Mouse (Mus musculus) cerebral cortex, adult 2 months (tissue): ENCODE data around the gene Taf3.

Experiments
- WGBS: fragments of 180-500 bp; shearing (Covaris S2); methylation state at CpG from one replicate; pipeline ENCODE4 v1.1.7; 2018; 5-methylcytosine and 5-hydroxymethylcytosine counted together

Gene Taf3

DNA sequence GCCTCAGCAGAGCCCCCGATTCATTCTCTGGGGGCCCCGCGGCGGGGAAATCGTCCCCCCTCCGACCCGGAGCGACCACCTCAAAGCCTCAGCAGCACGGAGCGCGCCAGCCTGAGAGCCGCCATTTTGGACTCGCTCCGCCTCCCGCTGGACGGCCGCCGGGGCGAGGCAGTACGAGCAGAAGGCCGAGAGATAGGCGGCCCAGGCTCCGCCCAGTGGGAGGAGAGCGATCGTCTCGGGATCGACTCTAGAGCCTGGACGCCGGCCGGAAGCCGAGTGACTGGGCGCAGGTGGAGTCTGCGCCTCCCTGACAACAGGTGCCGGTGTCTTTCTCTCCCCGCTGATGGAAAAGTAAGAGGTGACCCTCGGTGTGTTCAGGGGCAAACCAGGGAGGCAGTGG is at the start of gene Taf3:
Gene Taf3, minus strand, starts transcription at position 136 of the 400 bp plus-strand sequence.
- WGBS, result under 1% methylated on average over 36 of the region's 36 CpGs

DNA sequence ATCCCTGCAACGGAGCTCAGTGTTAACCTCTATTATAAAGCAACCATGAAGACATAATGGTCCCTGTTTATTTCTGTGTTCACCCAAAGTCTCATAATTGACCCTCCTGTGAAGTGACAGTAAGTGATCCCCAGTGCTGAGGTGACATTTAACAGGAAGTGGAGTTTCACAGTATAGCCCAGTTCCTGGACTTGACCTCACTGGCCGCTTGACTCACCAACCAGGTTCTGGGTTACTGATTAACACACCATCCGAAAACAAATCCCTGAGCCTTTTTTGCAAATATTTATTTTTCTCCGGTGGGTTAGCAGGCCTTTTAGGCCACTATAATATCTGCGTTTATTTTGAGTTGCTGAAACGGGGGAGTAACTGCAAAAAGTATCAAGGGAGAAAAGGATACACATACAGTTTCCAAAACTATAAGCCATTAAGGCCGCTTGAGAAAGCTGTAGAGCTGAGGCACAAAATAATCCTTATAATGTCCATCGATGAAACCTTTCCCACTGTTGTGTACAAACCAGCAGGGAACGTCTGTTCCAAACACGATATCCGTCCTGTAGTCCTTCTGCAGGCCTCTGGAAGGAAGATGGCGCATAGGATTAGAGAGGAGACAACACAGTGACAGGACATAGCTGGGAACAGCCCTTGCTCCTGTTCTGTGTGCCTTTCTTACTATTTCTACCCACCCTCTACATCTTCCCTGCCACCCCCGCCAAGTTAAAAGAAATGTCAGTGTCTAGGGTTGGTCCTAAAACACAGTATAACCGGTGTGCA is 46.1 kb upstream of the Taf3 start:
- WGBS, result 91% methylated on average over 14 of the region's 14 CpGs

DNA sequence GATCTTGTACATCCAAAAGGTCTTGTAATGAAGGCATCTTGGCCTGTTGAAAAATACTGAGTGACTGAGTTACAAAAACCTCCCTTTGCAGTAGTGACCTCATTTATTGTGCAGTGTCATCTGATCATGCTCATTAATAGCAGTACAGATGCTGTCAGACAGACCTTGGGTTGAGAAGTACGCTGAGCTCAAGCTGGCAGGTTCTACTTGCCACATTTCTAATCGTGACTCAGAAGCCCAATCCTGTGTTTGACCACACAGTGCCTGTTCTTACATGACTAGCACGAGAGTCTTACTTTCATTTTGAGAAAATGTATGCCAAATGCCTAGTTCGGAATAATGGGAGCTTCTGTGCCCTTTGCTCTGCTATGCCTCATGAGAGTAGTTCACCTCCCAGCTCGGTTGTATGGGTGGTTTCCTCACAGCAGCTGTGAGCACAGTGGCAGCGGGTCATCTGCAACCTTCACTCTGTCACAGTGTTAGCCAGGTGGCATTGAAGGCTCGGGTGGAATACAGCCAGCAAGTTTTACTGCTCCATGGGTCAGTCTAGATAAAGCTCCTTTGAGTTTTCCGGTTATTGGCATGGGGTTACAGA is 39.0 kb upstream of the Taf3 start:
- 70% methylated on average over 8 of the region's 8 CpGs for WGBS

DNA sequence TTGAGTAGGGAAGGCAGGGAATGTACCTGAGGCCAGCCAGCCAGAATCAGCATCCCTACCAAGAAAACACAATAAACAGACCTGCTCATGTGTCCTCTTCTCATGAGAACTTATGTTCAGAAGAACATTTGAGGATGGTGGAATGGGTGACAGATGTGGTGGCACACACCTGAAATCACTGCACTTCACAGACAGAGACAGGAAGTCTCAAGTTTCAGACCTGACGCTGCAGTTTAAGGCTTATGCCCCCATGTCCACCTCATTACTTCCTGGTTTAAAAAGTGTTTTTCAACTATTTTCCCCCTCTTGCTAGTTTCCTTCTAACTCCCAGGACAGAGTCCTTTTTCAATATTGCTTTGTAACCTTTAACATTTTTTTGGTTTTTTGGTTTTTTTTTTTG is 34.3 kb upstream of the Taf3 start:
- 71% methylated on average over 1 of the region's 1 CpGs for WGBS

- 82% methylated on average over 5 of the region's 5 CpGs for WGBS
Observed at GRCm38 (mm10) chr2:10081453-10082080, 33.2 kb upstream of the Taf3 start.

GRCm38 (mm10) chr2:10080310-10081010 is 32.1 kb upstream of the Taf3 start, which contains the start of the genes Atp5c1 and Kin:
Atp5c1 (minus strand) TSS chr2:10080510.
Kin (plus strand) TSS chr2:10080593.
- WGBS, result under 1% methylated on average over 61 of the region's 61 CpGs

DNA sequence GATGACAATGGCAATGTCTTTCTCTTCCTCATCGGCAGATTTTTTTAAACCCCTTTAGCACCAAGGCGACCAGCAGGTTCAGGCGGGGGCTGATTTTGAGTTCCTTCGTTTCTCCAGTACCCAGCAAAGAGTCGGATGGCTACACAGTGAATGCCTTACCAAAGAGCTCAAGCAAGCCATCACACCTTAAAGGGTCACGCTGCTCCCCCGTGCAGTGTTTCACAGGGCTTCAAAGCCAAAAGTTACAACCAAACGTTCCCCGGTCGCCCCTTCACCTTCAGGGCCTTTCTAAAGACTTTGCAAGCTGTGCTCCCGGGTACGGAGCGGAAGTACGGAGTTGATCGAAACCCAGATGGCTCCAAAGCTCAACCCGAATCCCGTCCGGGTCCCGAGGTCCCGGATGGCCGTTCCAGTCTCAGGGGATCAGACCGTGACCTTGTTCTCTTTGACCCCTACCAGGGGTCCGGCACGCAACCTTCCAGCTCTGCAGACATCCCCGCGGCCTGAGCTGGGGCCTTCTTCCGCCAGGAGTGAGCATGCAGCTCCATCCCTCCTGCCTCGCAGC is 31.4 kb upstream of the Taf3 start:
- under 1% methylated on average over 28 of the region's 28 CpGs for WGBS

DNA sequence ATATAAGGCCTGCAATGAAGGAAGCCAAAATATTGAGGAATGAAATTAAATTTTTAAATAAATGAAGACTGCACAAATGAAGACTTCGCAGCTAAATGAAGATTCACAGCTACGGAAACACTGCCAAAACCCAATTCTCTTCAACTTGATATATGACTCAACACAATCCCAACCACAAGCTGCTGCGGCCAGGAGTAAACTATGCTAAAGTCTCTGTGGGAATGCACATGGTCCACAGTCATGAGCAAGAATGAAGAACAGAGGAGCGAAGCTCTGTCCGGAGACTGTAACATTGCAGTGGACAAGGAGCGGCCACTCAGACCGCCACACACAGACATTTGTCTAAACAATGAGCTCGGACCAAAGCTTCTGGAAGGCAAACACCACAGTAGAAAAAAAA is 28.3 kb upstream of the Taf3 start:
- WGBS, result 47% methylated on average over 8 of the region's 8 CpGs

DNA sequence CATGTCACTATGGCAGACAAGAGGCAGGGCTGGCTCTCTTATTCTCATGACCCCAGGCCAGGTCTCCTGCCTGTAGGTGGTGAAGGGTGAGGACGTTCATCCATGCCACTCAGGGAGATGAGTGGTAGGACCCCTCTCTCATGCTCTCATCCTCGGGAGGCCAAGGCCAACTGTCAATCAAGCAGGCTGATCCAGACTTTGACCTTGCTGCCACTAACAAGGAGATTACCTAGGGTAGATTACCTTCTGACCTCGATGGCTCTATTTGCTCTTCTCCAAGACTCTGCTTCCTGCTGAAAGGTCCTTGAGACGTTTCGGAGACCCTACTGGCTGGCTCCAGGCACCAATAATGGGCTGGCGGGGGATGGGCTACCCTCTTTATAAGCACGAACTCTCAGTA is 26.1 kb upstream of the Taf3 start:
- 79% methylated on average over 7 of the region's 7 CpGs for WGBS

- 51% methylated on average over 7 of the region's 7 CpGs for WGBS
Observed at GRCm38 (mm10) chr2:10071751-10072150, 23.4 kb upstream of the Taf3 start.

GRCm38 (mm10) chr2:10058836-10059235 is 10.4 kb upstream of the Taf3 start:
- 82% methylated on average over 5 of the region's 5 CpGs for WGBS

DNA sequence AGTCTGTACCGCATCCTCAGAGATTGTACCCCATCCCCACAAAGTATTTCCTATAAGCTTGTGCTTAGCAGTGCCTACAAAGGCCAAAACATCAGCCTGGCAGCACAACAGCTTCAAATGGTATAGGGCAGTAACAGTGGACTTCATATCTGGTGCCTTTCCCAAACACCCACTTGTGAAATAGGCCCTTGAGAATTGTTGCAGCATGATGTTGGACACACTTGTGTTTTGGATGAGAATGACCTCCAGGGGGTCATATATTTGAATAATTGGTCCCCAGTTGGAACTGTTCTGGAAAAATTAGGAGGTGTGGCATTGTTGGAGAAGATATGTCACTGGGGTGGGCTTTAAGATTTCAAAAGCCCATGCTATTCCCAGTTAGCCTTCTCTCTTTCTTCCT is 3.6 kb upstream of the Taf3 start:
- 90% methylated on average over 1 of the region's 1 CpGs for whole genome bisulfite sequencing

GRCm38 (mm10) chr2:10050878-10051277 is 2.5 kb upstream of the Taf3 start:
- 57% methylated on average over 3 of the region's 3 CpGs for WGBS

DNA sequence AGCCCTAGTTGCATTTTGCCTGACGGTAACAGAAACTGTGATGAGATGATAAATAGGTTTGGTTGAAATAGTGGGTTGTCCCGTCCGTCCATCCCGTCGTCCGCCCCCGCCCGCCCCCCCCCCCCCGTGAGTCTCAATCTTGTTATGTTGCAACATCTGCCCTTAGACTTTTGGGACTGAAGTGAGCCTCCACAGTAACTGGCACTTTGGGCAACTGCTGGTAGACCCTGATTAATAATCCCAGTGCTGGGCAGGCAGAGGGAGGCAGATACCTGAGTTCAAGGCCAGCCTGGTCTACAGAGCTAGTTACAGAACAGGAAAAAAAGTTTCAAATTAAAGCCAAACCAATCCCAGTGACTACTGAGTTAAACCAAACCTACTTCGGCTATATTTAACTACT is 1.1 kb upstream of the Taf3 start:
- 9% methylated on average over 10 of the region's 10 CpGs for WGBS

GRCm38 (mm10) chr2:10047758-10048436 is 499 bp downstream of the Taf3 start:
- under 1% methylated on average over 47 of the region's 47 CpGs for WGBS

DNA sequence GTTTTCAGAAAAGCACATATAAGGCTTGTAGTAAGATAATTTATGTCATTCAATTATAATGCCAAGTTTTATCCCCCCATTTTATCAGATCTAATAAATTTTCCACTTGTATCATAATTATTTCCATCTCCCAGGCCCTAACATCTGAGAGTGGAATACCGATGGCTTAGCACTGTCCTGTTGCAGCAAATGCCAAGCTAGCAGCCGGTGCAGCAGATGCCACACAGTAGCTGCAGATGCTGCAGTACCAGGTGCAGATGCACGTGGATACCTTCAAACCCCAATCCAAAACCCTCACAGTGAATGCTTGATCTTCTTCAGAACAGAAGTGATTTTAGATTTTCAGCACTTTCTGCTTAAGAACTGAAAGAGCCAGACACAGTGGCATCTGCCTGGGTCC is 13.4 kb downstream of the Taf3 start:
- 73% methylated on average over 3 of the region's 3 CpGs for WGBS

DNA sequence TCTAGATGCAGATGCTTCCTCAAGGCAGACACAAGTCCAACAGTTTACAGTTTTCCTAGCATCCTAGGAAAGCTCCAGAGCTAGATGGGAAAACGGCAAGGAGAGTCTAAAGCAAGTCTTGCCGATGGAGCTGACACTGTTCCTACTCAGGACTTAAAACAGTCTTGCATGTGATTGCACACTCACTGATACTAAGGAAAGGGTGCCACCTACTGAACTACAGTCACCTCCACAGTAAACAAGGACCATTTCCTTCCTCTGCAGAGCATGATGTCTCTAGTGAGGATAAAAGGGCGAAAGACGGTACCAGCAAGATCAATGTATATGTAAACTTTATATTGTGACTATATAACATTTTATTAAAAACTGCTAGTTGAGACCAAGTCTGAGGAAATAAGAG is 14.7 kb downstream of the Taf3 start:
- WGBS, result 57% methylated on average over 4 of the region's 4 CpGs

GRCm38 (mm10) chr2:10029755-10030154 is 18.6 kb downstream of the Taf3 start:
- 83% methylated on average over 7 of the region's 7 CpGs for WGBS

DNA sequence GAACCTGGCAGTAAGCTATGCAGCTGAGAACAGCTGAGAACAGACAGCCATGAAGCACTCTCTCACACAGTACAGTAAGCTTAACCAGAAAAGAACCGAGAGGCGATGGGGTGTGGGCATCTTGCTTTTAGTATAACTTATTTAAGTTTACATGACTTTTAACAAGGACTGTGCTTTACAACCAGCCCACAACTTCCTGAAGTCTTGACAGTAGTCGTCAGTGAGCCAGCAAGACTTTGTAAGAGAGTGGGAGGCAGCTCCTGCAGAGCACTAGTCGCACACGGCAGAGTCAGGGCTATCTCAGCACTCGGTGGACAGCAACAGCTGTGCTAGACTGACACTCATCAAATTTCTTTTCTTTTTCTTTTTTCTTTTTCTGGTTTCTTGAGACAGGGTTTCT is 24.1 kb downstream of the Taf3 start:
- WGBS, result 50% methylated on average over 6 of the region's 6 CpGs

DNA sequence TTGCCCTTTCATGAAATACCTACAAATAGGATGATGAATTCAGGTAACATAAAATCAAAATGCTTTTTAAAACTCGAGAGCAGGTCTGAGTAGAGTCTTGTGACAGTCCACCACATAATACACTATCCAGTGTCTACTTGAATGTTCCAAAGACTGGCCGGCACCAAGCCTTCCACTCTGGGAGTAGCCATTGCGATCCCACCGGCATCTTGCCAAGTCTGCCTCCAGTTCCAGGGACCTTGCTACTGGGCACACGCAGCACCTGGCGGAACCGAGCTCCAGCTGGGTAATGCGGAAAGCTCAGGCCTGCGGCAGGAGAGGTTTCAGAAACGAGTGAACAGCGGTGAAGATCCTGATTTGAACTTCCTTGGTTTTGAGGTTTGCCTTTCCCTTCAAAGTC is 27.1 kb downstream of the Taf3 start:
- WGBS, result 86% methylated on average over 11 of the region's 11 CpGs

DNA sequence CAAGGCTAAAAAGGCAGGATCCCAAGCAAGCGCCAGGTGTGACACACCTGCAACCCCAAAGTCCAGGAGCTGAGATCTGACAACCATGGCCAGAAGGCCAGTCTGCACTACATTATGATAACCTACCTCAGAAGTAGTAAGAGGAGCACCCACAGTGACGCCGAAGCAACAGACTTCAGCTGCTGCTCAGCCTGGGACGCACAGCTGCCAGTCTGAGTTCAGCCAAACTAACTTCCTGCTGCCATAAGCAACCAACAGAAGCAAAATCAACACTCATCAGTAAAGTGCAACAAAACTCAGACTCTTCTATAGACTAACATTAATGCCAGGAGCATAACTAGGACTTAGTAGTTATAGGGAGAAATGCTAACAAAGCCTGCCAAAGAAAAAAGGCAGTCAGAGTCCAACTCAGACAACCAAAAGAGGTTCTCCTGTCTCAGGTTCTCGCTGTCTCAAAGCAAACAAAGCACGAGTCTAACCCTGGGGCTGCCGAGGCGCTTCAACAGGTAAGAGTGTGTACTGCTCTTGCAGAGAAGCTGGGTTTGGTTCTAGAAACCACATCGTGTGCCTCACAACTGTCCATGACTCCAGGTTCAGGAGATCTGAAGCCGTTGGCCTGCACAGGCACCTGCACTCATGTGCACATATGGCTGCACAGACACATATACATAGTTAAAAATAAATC is 33.3 kb downstream of the Taf3 start:
- 78% methylated on average over 10 of the region's 10 CpGs for WGBS
